Mouse (Mus musculus) neural tube, embryonic 10.5 days (tissue): ENCODE measurements around the gene Entpd7.

Experiments
- DNase-seq: peaks from one replicate; pipeline ENCODE4 v3.0.0-alpha.2; 2017; ENCODE audit warnings: low spot score; ENCODE audit errors: extremely low spot score

The Entpd7 gene

DNA sequence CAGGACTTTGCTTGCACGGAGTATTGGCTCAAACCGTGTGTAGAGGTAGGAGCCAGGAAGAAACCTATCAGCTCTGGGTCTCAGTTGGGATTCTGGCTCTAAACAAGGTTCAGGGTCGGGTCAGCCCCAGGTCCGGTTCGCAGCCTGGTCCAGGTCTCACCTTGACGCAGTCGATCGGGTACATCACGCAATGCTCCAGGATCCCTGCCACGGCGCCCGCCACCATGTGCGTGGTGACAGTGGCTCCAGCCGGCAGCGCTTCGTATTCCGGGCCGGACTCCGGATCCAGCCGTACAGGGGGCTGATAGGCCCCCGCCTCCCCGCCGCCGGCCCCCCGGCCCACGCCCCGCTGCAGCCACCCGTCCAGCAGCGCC lies 15.2 kb upstream of the Entpd7 start:
- DNase-seq = no peak

DNA sequence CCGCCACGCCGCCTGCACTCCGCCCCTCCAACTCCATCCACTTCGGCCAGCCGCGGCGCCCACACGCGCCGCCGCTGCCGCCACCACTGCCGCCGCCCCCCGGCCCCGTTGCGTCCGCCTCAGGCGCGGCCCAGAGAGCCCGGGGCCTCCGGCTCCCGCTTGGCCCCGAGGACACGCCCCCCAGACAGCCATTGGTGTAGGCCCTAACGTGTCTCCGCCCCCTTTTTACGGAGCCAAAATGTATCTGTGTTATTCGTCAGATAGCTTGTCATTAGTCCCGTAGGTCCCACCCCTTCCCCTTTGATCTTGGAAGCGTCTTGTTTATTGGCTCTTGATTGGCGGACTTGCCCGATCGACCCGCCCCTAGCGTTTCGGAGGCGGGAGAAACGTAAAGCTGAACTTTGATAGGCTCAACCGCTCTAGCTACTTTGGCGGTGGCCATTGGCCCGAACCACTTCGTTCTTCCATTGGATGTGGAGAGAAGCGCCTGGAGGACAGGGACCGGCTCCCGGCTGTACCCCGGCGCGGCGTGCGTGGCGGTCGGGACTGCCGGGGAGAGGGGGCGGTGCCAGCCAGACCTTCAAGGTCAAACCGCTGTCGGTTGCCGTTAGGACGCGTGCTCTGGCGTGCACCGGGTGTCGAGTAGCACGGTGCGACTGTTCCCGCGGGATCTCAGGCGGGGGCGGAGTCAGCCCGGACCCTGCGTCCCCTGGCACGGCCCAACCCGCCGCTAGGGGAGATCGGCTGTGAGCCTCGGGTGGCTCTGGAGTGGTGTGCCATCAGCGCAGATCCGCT lies 14.5 kb upstream of the Entpd7 start, which contains the start of gene Slc25a28:
Gene Slc25a28 (minus strand): TSS at position 152 of the 795 bp plus-strand sequence.
- DNase-seq = peak; percentile 98

DNA sequence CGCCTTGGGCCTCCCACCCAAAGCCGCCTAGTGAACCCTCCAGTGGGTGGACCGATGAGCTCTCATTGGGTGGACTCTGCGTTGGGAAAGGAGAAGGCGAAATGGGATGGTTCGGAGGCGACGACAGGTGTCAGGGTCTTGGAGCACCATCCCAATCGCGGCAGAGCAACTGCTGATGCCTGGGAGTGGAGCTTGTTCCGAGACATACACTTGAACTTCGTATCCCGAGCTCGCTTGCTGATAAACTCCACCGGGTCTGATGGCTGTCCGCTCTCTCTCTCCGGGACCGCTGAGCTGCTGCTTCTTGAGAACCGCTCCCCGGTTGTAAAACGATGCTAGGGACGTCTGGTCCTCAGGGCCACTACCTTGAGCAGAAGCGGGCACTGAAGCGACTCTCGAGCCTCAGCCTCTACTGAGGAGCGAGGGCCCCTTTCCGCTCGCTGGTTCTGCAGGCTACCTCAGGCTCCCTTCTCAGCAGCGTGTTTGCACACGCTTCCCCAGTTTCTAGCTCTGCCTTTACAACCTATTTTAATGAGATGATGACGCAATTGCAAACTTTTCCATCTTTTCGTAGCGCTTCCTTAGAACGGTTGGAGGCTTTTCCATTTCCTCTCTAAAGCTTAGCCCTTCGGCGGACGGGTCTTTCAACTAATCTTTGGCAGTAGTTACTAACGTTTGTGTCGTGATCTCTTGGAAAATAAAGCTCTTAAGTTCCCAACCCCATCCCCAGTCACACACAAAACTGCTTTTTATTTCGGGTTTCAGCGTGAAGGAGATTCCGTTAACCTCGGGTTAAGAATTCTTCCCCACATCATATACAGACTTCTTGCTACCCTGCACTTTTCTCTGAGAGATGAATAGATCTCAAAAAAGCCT lies 13.7 kb upstream of the Entpd7 start:
- no peak for DNase-seq

DNA sequence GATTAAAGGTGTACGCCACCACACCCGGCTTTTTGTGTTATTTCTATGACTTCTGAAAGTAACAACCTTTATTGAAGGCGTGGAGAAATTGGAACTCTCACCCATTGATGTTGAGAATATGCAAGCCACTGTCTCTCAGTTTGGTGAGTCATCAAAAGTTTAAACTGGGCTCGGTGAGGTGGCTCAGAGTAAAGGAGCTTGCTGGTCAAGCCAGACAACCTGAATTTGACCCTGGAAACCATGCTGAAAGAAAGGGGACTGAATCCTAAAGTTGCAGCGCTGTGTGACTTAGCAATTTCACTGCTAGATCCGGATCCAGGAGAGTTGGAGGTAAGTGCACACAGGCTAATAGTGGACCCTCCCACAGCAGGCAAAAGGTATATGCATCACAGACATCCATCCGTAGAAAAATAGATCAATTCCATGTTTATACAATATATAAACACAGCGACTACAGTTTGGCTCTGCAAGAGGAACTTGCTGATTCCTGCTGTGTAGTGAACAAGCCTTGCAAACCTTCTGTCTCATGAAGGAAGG lies 10.9 kb upstream of the Entpd7 start:
- no peak for DNase-seq

DNA sequence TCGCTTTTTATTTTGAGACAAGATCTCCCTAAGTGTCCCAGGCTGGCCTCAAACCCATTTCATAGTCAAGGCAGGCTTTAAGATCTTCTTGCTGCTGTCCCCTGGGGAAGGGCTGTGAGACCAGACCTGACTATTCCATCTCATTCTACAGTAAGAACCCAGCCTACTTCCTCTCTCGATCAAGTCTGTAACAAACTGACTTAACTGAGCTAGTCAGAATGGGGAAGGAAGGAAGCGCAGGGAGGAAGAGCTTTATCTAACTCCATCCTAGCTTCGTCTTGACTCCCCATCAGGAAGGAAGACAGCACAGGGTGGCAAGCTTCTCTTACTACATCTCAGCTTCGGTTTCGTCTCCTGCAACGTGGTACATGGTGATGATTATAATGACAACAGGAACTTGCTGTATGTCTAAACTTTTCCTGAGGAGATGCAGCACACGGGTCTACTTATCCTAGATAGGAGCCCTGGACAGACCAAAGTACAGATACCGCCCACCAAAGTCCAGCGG lies 9.9 kb upstream of the Entpd7 start:
- no peak for DNase-seq

DNA sequence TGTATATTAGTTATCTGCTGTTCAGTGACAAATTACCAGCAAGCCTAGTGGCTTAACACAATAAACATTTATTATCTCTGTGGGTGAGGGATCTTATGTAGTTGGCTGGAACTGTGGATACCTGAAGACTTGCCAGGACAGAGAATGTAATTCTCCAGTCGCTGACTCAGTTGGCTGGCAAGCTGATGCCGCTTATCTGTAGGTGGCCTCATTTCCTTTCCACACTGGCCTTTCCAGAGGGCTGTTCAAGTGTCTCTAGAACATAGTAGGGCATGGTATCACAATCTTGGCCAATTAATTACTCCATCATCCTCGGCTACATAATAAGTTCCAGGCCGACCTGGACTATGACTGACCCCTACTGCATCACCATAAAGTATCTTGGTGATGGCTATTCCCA lies 7.9 kb upstream of the Entpd7 start:
- no peak for DNase-seq

DNA sequence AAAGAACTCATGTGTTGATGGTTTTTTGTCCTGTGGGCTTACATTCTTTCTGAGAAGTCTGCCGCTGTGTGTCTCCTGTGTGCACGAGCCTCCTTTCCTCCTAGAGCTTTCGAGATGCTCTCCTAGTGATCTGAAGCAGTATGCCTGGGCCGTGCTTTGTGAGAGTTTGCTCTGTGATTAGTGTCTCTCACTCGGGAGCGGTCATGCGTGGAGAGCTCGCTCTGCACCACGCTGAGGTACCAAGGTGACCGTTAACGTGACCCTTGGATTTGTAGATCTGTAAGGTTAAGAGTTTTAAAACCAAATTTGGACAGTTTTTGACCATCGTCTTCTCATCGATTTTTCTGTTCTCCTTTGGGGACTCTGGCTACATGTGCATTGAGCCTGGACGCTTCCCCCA lies 3.3 kb downstream of the Entpd7 start:
- DNase-seq = no peak

DNA sequence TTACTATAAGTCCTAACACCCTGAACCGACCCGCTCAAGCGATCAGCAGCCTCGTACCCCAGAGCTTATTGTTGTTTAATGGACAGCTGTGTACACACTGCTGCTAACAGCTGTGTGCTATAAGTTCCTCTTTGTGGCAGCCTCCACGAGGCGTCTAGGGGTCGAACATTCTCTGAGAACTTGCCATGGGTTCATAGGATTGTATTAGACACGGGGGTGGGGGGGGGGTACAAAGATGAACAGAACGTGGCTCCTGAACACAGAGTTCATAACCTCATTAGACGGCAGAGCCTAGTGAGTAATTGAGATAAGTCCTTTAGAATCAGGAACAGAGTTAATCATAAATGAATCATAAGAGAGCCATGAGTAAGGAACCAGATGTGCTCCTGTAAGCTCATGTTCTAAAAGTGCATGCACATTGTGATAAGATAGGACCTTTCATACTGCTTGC lies 6.1 kb downstream of the Entpd7 start:
- DNase-seq = no peak

DNA sequence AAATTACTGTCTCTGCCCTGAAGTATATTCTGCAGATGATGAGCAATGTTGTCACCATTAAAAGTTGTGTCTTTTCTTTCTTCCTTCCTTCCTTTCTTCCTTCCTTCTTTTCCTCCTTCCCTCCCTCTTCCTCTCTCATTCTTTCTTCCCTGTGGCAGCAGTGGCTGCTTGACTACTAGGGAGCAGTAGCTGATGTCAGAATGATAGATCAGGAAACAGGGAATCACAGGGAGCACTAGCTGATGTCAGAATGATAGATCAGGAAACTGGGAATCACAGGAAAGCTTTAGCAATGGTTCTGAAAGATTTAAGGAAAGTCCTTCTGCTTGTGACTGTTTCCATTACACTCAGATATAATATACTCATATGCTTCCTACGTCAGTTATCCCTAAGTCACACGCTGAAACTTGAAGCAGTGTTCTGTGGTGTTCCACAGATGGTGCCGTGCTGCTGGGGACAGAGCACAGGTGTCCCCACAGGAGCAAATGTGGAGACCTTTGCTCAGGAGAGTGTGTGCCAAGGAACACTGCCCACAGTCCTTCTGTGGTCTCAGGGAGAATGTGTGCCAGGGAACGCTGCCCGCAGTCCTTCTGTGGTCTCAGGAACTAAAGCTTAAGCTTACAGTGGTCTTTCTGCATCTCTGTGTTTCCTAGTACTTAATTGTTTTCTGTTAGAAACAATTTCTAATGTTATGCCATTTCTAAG lies 8.3 kb downstream of the Entpd7 start:
- no peak for DNase-seq

DNA sequence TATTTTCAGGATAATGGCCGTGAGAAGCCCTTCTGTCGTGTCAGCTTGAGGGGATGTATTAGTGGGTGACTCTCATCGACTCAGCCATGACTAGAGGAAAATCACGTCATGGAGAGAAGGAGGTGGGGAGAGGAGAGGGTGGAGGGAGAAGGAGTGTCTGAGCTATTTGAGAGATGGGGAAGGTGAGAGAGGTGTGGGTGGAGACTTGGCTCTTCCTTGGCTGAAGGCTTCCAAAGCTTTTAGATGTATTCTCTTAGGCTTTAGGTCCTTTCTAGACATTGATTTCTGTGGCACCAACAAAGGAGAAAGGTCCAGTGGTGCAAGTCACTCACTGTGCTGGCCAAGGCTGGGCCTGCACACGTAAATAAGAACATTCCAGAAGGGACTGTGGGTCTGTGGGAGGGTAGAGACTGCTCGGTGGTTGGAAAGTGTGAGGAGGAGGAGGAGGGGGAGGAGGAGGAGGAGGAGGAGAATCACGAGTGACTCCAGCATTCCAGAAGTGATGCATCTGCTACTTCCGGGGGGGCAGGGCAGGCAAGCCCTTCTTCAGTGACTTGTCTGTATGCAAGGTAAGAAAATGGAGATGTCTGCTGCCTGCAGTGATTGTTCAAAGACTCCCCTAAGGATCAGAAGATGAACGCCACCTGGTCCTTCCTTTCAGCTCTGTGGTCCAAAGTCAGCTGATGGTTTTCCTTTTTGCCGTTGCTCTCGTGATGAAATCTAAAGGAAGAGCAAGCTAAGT lies 9.7 kb downstream of the Entpd7 start:
- no peak for DNase-seq

DNA sequence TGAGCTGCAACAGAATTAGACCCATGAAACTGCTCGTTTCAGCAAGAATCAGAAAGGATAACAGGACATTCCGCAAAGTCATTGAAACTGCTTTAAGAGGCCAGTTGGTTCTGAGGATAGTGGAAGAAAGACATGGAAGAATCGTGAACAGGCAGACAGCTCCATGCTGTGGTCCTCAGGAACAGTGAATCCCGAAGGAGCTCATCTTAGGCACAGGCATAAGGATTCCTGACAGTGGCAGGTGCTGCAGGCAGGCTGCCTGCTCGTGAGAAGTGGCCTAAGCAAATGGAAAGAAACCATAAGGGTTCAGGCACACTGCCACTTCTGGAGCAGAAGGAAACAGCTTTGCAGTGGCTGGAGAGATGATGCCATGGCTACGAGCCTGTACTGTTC lies 10.3 kb downstream of the Entpd7 start:
- no peak for DNase-seq

DNA sequence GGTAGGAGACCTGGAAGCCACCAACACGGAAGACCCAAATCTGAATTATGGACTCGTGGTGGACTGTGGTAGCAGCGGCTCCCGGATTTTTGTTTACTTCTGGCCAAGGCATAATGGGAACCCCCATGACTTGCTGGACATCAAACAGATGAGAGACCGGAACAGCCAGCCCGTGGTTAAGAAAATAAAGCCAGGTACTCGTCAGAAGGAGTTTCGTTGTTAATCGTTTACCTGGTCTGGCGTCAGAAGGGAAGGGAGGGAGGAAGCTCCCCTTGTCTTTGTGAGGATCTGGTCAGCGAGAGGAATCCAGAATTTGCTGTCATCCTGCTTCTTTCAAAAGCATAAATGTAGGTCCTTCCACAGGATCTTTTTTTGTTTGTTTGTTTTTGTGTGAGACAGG lies 14.7 kb downstream of the Entpd7 start:
- no peak for DNase-seq

DNA sequence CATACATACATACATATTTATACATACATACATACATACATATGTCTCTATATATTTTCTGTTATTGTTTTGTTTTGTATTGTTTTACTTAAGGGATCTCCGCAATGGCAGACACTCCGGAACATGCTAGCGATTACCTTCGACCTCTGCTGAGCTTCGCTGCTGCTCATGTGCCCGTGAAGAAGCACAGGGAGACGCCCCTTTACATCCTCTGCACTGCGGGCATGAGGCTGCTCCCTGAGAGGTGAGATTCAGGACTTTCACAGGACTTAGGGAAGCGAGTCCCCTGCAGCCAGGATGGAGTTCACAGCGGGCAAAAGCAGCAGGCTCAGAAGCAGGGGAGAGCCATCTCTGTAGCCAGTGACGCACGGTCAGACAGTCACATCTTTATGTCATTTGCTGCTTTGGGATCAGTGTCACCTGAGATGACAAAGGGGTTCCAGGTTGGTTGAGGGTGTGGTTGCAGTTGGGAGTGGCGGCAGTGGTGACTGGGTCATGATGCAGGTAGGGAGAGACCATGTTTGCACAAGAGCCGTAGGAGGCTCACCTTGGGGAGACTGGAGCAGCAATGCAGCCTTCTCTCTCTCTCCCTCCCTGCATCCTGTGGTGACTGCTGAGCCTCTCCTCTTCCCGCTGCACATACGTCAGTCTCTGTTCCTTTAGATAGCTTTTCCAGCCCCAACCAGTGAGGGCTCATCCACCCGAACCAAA lies 15.5 kb downstream of the Entpd7 start:
- DNase-seq = no peak

DNA sequence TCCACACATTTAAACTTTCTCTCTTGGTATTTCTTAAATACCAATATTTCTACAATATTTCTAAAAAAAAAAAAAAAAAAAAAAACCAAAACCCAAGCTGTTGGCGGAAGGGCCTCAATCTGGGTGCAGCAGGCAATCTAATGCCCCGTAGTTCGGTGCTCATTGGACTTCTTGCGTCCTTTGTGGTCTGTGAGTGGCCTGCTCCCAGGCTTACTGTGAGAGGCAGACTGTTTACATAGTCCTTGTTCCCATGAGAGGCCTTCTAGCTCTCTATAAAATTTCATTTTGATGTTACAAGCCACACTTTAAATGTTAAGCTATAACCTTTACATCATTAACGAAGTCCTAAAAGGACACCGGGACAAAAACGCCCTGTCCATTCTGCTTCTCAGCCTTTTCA lies 18.7 kb downstream of the Entpd7 start:
- DNase-seq = no peak

DNA sequence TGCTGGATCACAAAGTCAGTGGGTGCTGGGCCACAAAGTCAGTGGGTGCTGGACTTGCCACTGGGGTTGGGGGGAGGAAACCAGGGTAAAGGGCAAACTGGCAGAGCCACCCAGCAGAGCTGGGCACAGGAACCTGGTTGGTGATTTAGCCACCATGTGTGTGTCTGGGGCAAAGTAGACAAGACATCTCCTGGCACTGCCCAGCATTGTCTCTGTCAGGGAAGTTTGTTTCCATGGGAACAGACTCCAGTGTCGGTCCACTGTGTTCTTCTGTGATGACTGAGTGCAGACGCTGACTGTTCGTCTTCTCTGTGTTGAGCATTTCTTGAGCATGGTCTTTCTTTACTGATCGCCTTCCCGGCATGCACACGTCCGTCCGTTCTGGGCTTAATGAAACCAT lies 19.8 kb downstream of the Entpd7 start:
- DNase-seq = no peak

DNA sequence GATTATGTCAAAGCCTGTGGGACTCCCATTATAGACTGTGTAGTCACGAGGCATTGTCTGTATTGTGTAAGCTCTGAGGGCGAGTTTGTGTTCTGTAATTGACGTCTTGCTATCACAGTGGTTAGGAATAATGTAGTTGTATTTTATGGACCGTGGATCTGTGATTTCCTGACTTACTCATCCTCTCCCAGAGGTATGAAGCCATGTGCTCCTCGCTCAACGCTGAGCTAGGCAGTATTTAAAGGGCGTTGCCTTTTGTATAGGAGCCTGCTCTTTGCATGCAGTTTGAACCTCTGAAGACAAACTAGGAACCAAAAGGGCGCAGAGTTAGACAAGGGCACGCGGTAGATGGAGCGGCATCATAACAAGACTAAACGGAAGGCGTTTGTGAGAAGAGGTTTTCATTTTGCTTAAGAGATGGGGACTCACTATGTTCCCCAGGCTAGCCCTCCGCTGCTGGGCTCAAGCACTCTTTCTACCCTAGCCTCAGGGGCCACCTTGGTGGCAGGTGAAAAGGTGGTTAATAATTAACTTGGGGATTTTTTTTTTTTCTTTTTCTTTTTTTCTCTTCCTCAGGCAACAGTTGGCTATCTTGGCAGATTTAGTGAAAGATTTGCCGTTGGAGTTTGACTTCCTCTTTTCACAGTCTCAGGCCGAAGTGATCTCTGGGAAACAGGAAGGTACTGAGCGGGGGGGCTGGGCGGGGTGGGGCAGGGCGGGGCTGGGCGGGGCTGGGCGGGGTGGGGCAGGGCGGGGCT lies 21.9 kb downstream of the Entpd7 start:
- no peak for DNase-seq

DNA sequence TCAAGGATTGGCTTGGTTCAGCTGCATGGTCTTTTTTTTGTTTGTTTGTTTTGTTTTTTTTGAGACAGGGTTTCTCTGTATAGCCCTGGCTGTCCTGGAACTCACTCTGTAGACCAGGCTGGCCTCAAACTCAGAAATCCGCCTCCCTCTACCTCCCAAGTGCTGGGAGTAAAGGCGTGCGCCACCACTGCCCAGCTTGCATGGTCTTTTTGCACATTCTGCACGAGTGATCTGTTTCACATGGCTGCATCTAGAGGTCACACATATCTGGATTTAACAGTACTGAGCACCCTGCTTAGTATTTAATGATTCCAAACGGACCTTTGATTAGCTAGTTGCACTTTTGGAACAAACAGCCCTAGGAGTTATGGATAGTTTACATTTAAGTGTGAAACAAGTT lies 22.5 kb downstream of the Entpd7 start:
- DNase-seq = no peak

DNA sequence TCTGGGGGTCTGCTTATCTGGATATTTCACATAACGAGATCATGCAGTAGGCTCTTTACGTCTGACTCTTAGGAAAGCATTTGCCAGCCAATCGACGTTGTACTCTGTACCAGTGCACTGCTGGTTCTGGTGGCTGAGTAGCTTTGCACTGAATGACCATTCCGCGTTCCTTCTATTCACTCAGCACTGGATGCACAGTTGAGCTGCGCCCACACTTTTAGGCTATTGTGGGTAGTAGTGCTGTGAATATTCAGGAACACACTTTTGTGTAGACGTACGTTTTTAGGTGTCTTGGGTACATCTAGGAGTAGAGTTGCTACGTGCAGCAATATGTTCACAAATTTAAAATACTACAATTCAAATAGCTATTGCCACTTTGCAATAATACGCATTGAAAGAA lies 30.6 kb downstream of the Entpd7 start:
- no peak for DNase-seq

DNA sequence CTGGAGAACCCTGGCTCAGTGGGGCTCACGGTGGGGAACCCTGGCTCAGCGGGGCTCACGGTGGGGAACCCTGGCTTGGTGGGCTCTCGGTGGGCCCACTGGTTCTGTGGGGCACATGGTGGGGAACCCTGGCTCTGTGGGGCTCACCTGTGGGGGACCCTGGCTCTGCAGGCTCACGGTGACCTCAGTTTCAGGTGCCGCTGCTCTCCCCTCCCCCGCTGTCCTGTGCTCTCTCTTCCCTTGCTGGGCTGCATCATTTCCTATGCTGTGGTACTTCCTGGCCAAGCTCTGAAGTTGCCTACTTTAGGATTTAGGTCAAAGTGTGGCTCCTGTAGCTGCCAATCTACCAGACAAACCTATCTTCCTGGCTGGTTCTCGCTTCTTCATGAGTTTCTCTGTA lies 33.4 kb downstream of the Entpd7 start:
- DNase-seq = no peak
